Mouse (Mus musculus): ENCODE results near the gene AI854703.

AI854703 gene
- long read RNA-seq, experiment 1, partial matches to known transcripts: 0 of 2 reads
- long read RNA-seq, experiment 1, other reads (novel, unspliced or antisense): 2 of 2 reads
- long read RNA-seq, experiment 2, partial matches to known transcripts: 0 of 1 reads
- long read RNA-seq, experiment 2, other reads (novel, unspliced or antisense): 1 of 1 reads

DNA sequence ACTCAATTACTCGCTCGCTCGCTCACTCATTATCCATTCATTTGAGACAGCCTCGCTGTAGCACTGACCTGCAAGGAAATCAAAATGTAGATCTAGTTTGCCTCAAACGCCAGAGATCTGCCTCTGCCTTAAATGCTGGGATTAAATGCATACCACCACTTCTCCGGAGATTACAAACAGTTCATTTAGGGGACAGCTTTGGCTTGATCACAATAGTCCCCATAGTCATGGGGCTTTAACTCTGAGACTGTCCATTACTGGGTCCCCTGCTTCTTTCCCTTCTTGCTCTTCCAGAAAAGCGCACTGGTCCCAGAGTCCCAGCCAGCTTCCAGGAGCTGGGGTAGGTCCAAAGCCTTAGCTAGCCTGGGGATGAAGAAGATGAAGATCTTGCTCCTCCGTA lies at the start of gene AI854703:
AI854703 (plus strand) TSS at position 301 of the 400 bp plus-strand sequence.
- intact Hi-C loops (cut with DNase I): no loop called here

GRCm38 (mm10) chr6:48578736-48579135 lies 47.8 kb upstream of the AI854703 start:
- intact Hi-C loops (cut with DNase I): no loop called here

- intact Hi-C loops (cut with DNase I): no loop called here
These were observed 47.3 kb upstream of the AI854703 start for GRCm38 (mm10) chr6:48579215-48579648.

GRCm38 (mm10) chr6:48581257-48581656 lies 45.3 kb upstream of the AI854703 start:
- intact Hi-C loops (cut with DNase I): no loop called here

DNA sequence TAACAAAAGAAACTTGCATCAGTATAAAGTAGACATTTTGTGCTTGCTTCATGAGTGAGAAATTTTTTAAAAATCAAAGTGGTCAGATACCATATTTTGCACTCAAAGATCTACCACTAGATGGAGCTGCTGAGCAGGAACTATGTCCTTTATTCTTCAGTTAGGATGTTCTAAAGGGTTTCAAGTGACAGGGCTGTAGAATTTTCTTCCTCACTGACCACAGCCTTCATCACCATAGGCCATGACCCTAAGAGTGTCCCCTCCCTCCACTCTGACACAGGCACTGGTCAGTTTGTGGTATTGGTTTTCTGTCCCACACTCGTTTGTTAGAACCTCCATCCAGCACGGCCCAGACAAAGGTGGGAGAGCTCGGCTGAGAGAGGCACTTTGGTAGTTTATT lies 44.5 kb upstream of the AI854703 start:
- intact Hi-C loops (cut with DNase I): loop anchor here (2.0 kb wide), 1 partner anchor 61 kb away; no protein-coding TSS in a partner anchor

DNA sequence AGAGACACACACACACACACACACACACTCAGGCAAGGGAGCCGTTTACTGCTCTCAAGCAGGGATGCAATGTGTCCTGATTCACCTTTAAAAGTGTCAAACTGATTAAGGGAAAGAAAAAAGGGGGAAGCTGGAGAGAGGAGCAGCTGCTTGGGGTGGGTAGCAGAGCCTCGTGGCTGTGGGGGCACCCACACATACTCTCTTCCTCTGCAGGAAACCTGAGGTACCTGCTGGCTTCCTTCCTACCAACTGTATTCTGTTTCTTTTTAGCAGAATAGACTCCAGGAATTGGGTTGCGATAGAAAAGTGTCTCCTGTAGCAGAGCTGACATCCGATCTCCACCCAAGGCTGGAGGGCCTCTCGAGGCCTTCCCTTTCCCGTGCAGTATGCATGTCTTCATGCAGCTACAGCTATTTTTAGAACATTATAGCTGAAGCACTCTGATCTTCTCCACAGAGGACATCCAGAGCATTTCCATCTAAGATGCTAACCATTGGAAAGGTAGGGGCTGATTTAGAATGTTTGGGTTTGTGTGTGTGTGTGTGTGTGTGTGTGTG lies 37.3 kb upstream of the AI854703 start, which contains the start of gene Gm45021:
Gm45021 (plus strand) TSS at position 417 of the 557 bp plus-strand sequence.
- intact Hi-C loops (cut with DNase I): no loop called here

DNA sequence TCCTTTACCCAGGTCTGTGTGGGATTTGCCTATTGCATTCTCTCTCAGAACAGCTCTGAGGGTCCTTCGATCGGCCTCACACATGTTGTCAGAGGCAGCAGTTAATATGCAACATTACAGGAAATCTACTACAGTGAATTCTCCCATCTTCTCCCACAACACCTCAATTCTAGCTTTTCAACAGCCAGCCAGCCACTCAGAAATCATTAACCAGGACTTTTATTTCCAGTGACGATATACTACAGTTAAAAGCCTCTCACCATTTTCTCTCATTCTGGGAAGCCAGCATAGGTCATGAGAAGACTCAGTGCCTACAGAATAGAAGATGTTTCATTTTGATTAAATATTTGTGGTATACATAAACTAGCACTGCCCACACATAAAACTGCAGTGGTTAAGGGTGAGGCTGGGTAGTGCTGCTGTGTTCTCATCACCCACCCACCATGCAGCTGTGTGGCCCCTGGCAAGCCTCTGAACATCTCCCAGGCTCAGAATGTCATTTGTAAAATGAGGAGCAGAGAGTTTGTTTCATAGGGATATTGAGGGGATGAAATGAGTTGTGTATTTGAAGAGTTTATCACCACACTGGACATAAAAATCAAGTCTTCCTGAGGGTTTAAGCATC lies 35.2 kb upstream of the AI854703 start:
- intact Hi-C loops (cut with DNase I): no loop called here

- intact Hi-C loops (cut with DNase I): no loop called here
These were observed 34.7 kb upstream of the AI854703 start for GRCm38 (mm10) chr6:48591871-48592270.

DNA sequence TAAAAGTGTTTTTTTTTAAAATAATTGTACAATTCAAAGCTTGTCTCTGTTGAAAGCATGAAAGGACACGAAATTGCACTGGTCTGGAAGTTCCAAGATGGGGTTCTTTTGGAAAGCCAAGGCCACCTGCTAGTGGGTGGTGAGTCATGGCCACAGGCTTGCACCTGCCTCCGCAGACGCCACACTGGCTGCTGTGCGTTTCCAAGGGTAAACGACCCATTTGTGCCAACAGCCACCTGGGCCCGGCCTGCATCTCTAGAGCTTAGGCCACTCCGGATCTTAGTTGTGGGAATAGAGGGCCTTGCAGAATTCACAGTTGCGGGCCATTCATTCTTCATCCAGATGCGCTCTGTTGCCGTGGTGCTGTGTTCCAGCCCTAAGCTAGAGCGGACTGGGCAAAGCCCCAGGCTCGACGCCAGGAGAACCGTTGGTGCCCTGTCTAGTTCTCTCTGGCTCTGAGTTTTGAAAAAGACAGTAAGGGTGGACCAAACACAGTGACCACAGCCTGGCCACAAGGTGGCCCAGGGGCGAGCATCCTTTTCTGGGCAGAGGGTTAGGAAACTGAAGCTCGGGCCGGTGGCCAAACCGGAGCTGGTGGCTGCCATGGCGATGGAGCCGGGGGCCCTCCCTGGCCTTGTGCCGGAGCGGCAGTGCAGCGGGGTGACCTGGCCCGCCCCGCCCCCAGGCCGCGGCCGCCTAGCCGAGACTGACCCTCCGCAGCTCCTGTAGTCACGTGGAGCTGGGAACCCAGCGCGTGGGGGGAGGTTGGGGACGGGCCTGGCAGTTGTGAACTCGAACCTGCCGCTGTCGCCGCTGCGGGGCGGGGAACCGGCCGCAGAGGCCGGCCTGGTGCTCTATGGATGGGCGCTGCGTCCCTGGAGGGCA lies 33.2 kb upstream of the AI854703 start, which contains the start of the genes Repin1 and Gm44965:
Repin1 (plus strand) TSS at position 726 of the 885 bp plus-strand sequence.
Gm44965 (plus strand) TSS at position 784 of the 885 bp plus-strand sequence.
- intact Hi-C loops (cut with DNase I): no loop called here

DNA sequence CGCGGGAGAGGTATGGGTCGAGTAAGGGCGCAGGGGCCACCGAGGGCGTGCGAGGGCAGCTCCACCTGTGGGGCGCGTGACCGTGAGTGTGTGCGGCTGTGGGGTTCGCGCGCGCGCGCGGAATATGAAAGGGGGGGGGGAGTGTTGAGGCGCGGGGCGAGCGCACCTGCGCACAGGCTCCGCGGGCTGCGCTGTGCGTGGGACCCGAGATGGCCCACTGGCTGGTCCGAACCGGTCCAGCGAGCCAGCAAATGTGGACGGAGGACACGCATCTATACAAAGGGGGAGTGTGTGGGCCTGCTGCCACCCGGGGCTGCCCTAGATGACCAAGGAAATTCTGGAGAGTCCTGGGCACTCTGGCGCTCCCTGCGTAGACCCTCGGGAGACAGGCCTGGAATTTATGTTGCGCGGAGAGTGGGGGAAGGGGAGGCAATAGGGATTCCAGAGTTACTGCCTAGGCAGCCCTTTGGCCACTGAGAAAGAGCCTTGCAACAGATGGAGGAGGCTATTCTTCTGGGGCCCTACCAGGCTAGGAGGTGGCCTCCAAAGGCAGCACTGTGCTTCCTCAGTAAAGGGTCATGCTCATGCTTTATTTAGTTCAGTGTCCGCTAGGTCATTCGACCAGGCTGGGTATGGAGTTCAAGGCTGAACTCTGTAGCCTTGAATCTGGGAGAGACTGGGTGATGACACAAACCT lies 32.4 kb upstream of the AI854703 start:
- intact Hi-C loops (cut with DNase I): no loop called here

DNA sequence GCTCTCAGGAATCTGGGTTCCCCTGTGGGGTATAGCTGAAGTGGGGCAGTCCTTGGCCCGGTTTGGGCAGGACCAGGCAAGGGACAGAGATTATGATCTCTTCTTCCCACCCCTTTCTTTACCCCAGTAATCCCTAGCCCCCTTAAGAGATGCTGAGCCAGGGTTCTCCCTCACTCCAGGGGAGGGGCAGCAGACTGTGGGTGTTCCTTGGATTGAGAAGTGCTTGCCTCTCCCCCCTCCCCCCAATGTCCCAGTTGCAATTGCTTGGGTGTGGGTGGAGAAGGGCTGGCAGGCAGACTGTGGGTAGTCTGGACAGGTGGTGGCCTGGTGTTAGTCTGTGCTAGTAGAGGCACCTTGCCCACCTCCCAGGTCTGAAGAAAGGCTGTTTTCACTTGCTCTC lies 31.3 kb upstream of the AI854703 start:
- intact Hi-C loops (cut with DNase I): loop anchor here (5.0 kb wide), 1 partner anchor 48 kb away; no protein-coding TSS in a partner anchor

DNA sequence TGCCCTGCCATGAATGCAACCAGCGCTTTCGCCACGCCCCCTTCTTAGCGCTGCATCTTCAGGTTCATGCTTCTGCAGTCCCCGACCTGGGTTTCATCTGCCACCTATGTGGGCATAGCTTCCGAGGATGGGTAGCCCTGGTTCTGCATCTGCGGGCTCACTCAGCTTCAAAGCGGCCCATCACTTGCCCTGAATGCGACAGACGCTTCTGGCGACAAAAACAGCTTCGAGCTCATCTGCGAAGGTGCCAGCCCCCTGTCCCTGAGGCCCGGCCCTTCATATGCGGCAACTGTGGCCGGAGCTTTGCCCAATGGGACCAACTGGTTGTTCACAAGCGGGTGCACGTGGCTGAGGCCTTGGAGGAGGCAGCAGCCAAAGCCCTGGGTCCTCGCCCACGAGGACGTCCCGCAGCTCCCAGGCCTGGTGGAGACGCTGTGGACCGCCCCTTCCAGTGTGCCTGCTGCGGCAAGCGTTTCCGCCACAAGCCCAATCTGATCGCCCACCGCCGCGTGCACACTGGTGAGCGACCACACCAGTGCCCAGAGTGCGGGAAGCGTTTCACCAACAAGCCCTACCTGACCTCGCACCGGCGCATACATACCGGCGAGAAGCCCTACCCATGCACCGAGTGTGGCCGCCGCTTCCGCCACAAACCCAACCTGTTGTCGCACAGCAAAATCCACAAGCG lies 29.9 kb upstream of the AI854703 start:
- intact Hi-C loops (cut with DNase I): loop anchor here (5.0 kb wide), 1 partner anchor 49 kb away; no protein-coding TSS in a partner anchor

GRCm38 (mm10) chr6:48597233-48597625 lies 29.3 kb upstream of the AI854703 start:
- intact Hi-C loops (cut with DNase I): loop anchor here (5.0 kb wide), 1 partner anchor 50 kb away; no protein-coding TSS in a partner anchor

DNA sequence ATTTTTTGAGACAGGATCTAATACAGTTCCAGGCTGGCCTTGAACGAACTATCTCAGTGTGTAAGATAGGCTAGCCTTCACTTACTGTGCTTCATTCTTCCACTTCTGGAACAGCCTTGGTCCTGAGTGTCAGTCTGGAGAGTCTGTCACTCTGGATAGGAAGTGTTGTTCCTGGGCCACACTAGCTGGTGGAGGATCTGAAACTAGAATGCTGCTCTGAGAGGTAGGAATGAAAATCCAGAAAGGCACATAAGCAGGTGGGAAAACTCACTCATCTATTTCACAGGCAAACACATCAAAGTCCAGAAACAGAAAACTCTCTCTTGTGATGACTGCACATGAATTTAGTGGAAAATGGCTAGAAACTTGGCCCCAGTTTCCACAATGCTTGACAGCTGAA lies 26.0 kb upstream of the AI854703 start:
- intact Hi-C loops (cut with DNase I): no loop called here

DNA sequence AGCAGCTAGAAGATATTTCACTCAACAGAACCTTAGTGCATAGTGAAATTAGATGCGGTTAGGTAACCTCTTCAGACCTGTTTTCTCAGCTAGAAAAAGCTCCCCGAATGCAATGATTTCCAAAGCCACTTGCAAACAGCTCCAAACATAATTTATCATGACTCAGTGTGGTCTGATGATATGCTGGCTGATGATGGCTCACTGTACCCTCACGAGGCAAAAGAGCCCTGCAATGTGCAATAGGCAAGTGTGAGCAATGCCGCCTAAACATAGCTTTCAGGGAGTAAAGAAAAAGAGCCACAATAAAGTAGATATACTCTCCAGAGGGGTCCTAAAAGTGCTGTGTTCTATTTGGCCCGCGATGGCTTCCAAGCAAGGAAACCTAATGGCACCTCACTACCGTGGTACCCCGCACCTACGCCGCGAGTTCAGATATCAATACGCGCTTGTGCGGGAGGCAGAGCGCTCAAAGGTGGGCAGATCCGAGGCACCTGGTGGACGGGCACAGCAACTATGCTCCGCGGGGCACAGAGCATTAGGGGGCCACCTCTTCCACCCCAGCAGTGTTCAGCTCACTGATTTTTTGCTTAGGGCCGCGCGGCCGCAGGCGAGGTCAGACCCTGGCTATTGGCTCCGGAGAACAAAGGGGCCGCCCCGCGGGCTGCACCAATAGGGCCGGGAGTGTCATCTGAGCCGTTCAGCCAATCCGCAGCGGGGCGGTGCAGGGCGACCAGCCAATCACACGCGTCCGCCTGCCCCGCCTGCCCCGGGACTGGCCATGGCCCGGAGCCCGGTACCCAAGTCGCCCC lies 25.1 kb upstream of the AI854703 start, which contains the start of gene Zfp775:
Zfp775 (plus strand) TSS at position 793 of the 809 bp plus-strand sequence.
- intact Hi-C loops (cut with DNase I): no loop called here

DNA sequence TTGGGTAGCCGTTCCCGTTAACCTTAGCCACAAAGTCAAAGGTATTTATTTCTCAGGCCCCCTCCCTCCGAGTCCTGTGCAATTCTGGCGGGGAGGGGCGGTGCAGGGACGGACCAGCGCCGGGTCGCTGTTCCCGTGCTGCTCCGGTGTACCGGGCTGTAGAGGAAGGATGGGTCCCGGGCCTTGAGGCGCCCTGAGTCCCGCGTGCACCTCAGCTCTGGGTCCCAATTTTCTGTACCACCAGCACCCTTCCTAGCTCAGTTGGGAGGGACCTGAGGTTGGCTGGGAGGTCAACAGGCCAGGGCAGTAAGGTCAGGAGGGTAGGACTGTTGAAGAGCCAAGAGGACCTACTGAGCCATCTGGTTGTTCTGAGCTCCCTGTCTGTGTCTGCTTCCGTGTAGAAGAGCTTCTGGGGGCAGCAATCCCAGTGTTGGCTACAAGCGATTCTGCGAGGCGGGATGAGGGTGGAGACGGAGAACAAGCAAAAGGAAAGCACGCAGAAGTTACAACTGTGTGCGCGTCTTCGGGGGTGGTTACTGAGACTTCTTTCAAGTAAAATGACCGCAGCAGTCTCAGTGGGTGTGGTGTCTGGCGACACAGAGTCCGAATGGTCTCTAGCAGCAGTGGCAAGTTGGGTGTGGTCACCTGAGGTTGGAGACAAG lies 24.4 kb upstream of the AI854703 start:
- intact Hi-C loops (cut with DNase I): no loop called here

- intact Hi-C loops (cut with DNase I): no loop called here
These were observed 18.4 kb upstream of the AI854703 start for GRCm38 (mm10) chr6:48608124-48608523.

DNA sequence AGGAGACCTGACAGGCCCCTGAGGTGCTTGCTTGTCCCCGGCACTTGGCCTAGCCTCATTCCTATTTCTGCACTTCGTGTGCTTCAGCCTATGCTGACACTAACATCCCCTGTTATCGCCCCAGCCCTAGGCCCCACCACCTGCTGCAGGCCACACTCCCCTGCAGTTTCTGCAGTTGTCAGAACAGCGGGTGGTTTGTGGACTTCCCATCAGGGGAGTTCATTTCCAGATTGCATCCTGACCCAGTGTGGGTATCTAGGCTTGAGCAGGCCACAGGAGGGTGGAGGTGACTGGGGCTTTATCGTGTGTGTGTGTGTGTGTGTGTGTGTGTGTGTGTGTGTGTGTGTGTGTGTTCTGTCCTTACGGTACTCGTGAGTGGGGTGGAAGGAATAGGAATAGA lies 17.1 kb upstream of the AI854703 start:
- intact Hi-C loops (cut with DNase I): no loop called here

DNA sequence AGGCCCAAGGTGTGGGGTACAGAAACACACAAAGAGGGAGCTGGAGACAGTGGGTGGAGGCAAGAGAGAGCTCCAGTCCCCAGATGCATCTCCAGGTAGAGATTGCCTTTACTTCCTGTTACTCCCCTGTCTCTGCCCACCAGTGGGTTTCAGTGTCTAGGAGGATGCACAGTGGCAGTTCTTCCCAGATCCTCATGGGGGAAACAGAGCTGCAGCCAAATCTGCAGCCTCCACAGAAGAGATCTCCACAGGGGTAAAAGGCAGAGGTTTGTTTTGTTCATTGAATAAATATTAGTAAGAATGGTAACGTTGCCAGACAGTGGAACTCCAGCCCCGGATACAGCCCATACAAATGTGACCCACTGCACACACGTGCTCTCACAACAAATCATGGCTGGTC lies 15.9 kb upstream of the AI854703 start:
- intact Hi-C loops (cut with DNase I): no loop called here

Measured in adrenal gland (tissue).